ENCODE assay signal across 8 mouse cellular contexts in the genomic region with DNA sequence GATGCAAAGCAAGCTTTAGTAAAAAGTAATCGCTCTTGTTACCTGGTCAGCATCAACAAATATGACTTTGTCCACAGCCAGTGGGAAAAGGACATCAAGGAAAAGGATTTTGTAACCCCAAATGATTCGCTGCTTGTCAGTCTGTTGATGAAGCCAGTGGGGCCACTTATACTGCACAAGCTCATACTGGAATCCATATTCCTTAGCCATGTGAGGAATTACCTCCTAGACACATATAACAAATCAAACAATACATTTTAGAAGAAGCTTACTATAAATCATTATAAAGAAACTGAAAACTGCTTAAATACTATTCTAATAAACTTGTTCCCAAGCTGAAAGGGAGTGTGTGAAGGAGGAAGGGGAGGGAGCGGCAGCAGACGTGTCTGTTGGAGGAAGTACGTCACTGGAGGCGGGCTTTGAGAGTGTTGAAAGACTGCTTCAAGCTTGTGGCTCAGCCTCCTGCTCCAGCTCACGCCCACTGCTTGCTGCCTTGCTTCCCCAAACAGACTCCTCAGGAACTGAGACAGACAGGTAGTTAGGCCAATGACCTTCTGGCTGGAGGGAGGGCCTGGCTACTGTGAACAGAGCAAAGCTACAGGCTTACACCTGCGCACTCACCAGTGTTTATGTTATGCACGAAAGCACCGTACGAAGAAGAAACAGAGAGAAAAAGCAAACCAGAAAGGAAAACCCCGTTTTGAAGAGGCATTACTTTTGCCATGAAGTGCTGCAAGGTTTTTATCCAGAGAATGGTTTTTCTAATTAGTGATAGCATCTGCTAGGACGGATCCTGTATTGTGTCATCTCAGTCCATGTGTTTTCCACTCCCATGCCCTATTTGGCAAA.
DNase-seq lines count a peak whose midpoint lies in the region; ATAC-seq and TF ChIP-seq lines count a peak whose summit lies in the region.

No protein-coding gene starts in this region.

- H3K9me3 ChIP-seq in limb, embryonic 13.5 days: no peaks in the 10 kb centered on the region
- no peaks in the 10 kb centered on the region for H3K9me3 ChIP-seq in midbrain, embryonic 15.5 days

- no peak for TF ChIP-seq CTCF in brain, embryonic 14.5 days (IDR thresholded peaks at IDR 0.05; ENCODE audit: borderline replicate concordance, extremely low read depth, insufficient read depth, insufficient read length)
- no peak for TF ChIP-seq CTCF in spleen, adult 2 months (IDR thresholded peaks at IDR 0.05; ENCODE audit: extremely low read depth, insufficient read depth, insufficient read length, insufficient replicate concordance)

- H3K4me3 ChIP-seq in limb, embryonic 13.5 days: peak overlapping the region; percentile 49
- H3K4me3 ChIP-seq in midbrain, embryonic 15.5 days: peak overlapping the region; percentile 44
- H3K4me3 ChIP-seq in spleen, adult 2 months (ENCODE audit: extremely low read depth, insufficient read depth, insufficient read length): peak overlapping the region; percentile 55

- peaks cover 19% of the 10 kb centered on the region for H3K36me3 ChIP-seq in limb, embryonic 13.5 days
- H3K36me3 ChIP-seq in midbrain, embryonic 15.5 days (replicated peaks): 0 out of 2 replicates have a peak, but pooled peaks cover 3% of the 10 kb centered on the region
- H3K36me3 ChIP-seq in spleen, adult 2 months (ENCODE audit: control insufficient read depth, insufficient read depth, low read length): no peaks in the 10 kb centered on the region

- peaks cover 9% of the 10 kb centered on the region; the same call in 1 of the 2 replicates for H3K4me1 ChIP-seq in limb, embryonic 13.5 days
- H3K4me1 ChIP-seq in midbrain, embryonic 15.5 days: peaks cover 12% of the 10 kb centered on the region
- peaks cover 2% of the 10 kb centered on the region; the same call in 1 of the 2 replicates for H3K4me1 ChIP-seq in spleen, adult 2 months (ENCODE audit: control insufficient read depth, insufficient read depth, insufficient read length)

- TF ChIP-seq POLR2A in brain, embryonic 14.5 days (IDR thresholded peaks at IDR 0.05; ENCODE audit: borderline replicate concordance, extremely low read depth, insufficient read depth, insufficient read length, poor library complexity, severe bottlenecking): no peak
- TF ChIP-seq POLR2A in spleen, adult 2 months (IDR thresholded peaks at IDR 0.05; ENCODE audit: low read depth, low read length): peak; percentile 36

- peak; percentile 99 for ATAC-seq in erythroblast, adult 5-6 weeks (replicated peaks; ENCODE audit: low FRiP score, poor library complexity, severe bottlenecking)
- peak; percentile 100 for ATAC-seq in limb, embryonic 13.5 days (ENCODE audit: low FRiP score, low read depth)
- peak; percentile 99 for ATAC-seq in midbrain, embryonic 15.5 days (replicated peaks)

- H3K27ac ChIP-seq in limb, embryonic 13.5 days: peak overlapping the region; percentile 22; the same call in 1 of the 2 replicates
- peak overlapping the region; percentile 79 for H3K27ac ChIP-seq in midbrain, embryonic 15.5 days
- H3K27ac ChIP-seq in spleen, adult 2 months (ENCODE audit: insufficient read depth, low read length): peak overlapping the region; percentile 35; the same call in 1 of the 2 replicates

- peak; percentile 99 for DNase-seq in CD4-positive helper T cell, adult 2 months (ENCODE audit: low read depth, low spot score)
- DNase-seq in brain, embryonic 14.5 days (ENCODE audit: low read depth): peak; percentile 100
- peak; percentile 99 for DNase-seq in heart, adult 9 months (ENCODE audit: low spot score in 2 of 2)
- peak; percentile 99 for DNase-seq in kidney, adult 9 months
- peak; percentile 98 to 100 for DNase-seq in spleen, adult 2 months (ENCODE audit: low read depth in 1 of 2, low spot score in 2 of 2)

- H3K4me2 ChIP-seq in limb, embryonic 13.5 days (replicated peaks): peak overlapping the region; percentile 88
- peak overlapping the region; percentile 89 for H3K4me2 ChIP-seq in midbrain, embryonic 15.5 days

- WGBS in limb, embryonic 13.5 days: under 1% methylated on average over 13 of the region's 13 CpGs
- under 1% methylated on average over 13 of the region's 13 CpGs for WGBS in midbrain, embryonic 15.5 days
- WGBS in spleen, adult 2 months: under 1% methylated on average over 13 of the region's 13 CpGs

- H3K27me3 ChIP-seq in limb, embryonic 13.5 days: no peaks in the 10 kb centered on the region
- H3K27me3 ChIP-seq in midbrain, embryonic 15.5 days (replicated peaks): no peaks in the 10 kb centered on the region
- H3K27me3 ChIP-seq in spleen, adult 2 months (ENCODE audit: control insufficient read depth, insufficient read depth, low read length): no peaks in the 10 kb centered on the region

- H3K9ac ChIP-seq in limb, embryonic 13.5 days: peak overlapping the region; percentile 58
- H3K9ac ChIP-seq in midbrain, embryonic 15.5 days: peak overlapping the region; percentile 40

Comparison
In these comparisons a context has a peak if more than half of its experiments do, and no peak if none do; other contexts are left out.
1. Peak in every context shown above with its lines: DNase-seq, ATAC-seq, H3K4me3 ChIP-seq and H3K27ac ChIP-seq.
2. H3K27ac ChIP-seq: peak in every context shown above with its lines; median percentile 79 in midbrain, embryonic 15.5 days; 35 in spleen, adult 2 months; 22 in limb, embryonic 13.5 days.